Mouse (Mus musculus): ENCODE data around the gene Brpf3. TPM values are rescaled to one million over a fixed set of nuclear protein-coding genes. Genes with fewer than 3 reads are reported as not detected.

The Brpf3 gene
- polyA plus RNA-seq, 1 experiment: 32.3 TPM

DNA sequence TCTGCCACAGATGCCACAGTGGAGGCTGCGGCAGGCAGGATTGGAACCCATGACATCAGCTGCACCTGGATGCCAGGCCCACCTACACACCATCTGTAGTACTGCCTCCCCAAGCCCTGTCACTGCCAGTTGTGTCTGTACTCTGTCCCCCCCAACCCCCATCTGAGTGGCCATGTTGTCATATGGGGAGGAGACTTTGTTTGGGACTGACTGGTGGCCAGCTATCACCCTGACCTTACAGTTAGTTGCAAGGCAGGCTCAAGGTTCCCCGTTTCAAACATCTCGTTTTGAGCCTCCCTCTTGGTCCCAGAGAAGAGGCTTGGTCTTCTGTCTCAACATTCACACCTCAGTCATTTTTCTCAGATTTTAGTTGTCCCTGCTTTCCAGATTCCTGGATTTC, 21.2 kb upstream of the Brpf3 start:
- no peak for DNase-seq
- Histone ChIP-seq H3K4me1 (ENCODE audit: control insufficient read depth, insufficient read depth, low read length) (peaks cover 17% of the 10 kb centered on the region), H3K27me3 (ENCODE audit: control insufficient read depth, insufficient read depth, low read length) (no peaks in the 10 kb centered on the region), H3K27ac (ENCODE audit: insufficient read depth, low read length) (no peak overlapping the region), H3K4me3 (replicated peaks; ENCODE audit: insufficient read depth, low read depth, low read length) (no peak overlapping the region)
- TF ChIP-seq POLR2A (IDR thresholded peaks at IDR 0.05; ENCODE audit: borderline replicate concordance, insufficient read depth, low read length) (no peak), CTCF (IDR thresholded peaks at IDR 0.05; ENCODE audit: borderline replicate concordance, insufficient read depth, low read depth, low read length) (no peak)
- 92% methylated on average over 3 of the region's 3 CpGs for WGBS

DNA sequence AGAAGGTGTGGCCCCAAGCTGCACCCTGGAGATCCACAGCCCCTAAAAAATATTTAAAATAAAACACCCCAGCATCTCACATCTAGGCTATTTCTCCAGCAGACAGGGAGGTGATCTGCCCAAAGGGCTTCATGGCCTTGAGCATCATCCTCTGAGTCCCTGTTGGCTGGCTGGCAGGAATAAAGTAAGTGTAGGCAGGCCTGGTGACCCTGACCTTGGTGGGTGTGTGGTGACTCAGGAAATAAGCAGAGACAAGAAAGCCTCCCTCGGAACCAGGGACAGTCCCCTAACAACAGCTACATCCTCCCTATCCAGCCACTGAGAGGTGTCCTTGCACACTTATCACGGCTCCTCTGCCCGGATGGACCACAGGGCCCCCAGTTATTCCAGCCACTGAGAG, 20.1 kb upstream of the Brpf3 start:
- Histone ChIP-seq H3K27me3 (ENCODE audit: control insufficient read depth, insufficient read depth, low read length) (no peaks in the 10 kb centered on the region), H3K4me1 (ENCODE audit: control insufficient read depth, insufficient read depth, low read length) (peaks cover 17% of the 10 kb centered on the region), H3K27ac (ENCODE audit: insufficient read depth, low read length) (no peak overlapping the region), H3K4me3 (replicated peaks; ENCODE audit: insufficient read depth, low read depth, low read length) (no peak overlapping the region)
- TF ChIP-seq CTCF (IDR thresholded peaks at IDR 0.05; ENCODE audit: borderline replicate concordance, insufficient read depth, low read depth, low read length) (no peak), POLR2A (IDR thresholded peaks at IDR 0.05; ENCODE audit: borderline replicate concordance, insufficient read depth, low read length) (no peak)
- 94% methylated on average over 3 of the region's 3 CpGs for WGBS
- no peak for DNase-seq

DNA sequence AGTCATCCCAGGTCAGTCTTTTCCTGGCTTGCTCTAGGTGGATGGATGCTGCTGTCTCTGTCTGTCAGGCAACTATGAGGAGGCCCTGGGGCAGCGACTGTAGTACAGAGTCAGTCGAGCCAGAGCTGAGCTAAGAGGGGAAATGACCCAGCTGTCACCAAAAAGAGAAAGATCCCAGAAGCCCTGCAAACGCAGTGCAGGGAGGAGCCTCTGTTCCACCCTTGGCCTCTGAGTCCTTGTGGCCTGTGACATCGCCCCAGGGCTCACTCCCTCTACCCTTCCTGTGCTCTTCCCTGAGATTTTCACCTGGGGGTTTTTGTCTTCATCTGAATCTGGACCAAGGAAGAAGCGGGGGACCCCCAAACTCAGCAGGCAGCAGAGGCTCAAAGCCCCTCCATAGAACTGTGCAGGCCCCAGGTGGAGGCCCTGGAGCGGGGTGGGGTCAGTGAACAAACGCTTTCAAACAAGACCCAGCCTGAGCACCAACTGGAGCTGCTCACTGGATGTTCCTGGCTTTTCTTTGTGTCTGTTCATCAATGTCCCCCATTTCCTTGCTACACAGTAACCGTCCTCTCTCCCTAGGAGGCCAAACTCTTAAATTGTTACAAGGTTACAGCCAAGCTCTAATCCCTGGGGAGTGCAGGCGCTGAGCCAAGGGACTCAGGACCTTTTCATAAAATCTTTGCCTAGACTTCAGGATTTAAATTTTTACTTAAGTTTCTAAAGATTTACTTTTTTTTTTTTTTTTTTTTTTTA, 19.4 kb upstream of the Brpf3 start:
- H3K4me3 ChIP-seq (replicated peaks; ENCODE audit: insufficient read depth, low read depth, low read length): no peak overlapping the region
- WGBS: 74% methylated on average over 9 of the region's 9 CpGs
- TF ChIP-seq CTCF (IDR thresholded peaks at IDR 0.05; ENCODE audit: borderline replicate concordance, insufficient read depth, low read depth, low read length): no peak
- TF ChIP-seq POLR2A (IDR thresholded peaks at IDR 0.05; ENCODE audit: borderline replicate concordance, insufficient read depth, low read length): no peak
- no peaks in the 10 kb centered on the region for H3K27me3 ChIP-seq (ENCODE audit: control insufficient read depth, insufficient read depth, low read length)
- H3K27ac ChIP-seq (ENCODE audit: insufficient read depth, low read length): no peak overlapping the region
- H3K4me1 ChIP-seq (ENCODE audit: control insufficient read depth, insufficient read depth, low read length): peaks cover 17% of the 10 kb centered on the region
- no peak for DNase-seq

DNA sequence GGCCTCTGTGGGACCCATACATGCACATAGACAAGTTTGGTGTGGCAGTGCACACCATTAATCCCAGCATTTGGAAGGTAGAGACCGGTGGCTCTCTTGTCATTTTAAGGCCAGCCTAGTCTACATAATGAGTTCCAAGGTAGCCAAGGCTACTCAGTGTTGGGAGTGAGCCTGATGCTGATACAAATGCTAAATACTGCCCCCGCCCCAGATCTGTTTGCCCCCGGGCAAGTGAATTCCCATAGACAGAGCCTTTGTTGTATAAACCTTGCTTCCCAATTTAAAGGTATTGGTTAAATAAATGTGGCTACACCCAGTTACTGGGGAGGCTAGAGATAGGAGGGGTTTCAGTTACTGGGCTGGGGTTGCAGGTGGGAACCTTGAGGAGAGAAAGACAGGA, 15.9 kb upstream of the Brpf3 start:
- H3K4me1 ChIP-seq (ENCODE audit: control insufficient read depth, insufficient read depth, low read length): no peaks in the 10 kb centered on the region
- no peak for DNase-seq
- WGBS: 98% methylated on average over 3 of the region's 3 CpGs
- no peak overlapping the region for H3K4me3 ChIP-seq (replicated peaks; ENCODE audit: insufficient read depth, low read depth, low read length)
- no peak for TF ChIP-seq CTCF (IDR thresholded peaks at IDR 0.05; ENCODE audit: borderline replicate concordance, insufficient read depth, low read depth, low read length)
- TF ChIP-seq POLR2A (IDR thresholded peaks at IDR 0.05; ENCODE audit: borderline replicate concordance, insufficient read depth, low read length): no peak
- no peaks in the 10 kb centered on the region for H3K27me3 ChIP-seq (ENCODE audit: control insufficient read depth, insufficient read depth, low read length)
- H3K27ac ChIP-seq (ENCODE audit: insufficient read depth, low read length): no peak overlapping the region

DNA sequence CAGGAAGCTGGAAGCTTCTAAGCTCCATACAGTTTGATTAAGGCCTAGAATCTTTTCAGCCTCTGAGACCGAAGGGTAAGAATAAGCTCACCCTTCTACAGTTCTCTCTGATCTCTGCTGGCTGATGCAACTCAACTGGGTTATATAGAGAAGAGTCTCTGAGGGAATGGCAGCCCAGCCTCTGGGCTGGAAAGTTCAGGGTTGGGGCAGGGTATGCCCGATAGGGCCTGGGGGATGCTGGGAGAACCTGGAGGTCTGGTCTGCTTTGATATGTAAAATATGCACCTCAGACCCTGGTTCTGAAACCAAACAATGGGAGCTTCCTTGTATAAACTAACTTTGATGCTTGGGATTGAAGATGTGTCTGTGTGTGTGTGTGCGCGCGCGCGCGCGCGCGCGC, 13.4 kb upstream of the Brpf3 start:
- no peaks in the 10 kb centered on the region for H3K27me3 ChIP-seq (ENCODE audit: control insufficient read depth, insufficient read depth, low read length)
- no peak overlapping the region for H3K4me3 ChIP-seq (replicated peaks; ENCODE audit: insufficient read depth, low read depth, low read length)
- H3K4me1 ChIP-seq (ENCODE audit: control insufficient read depth, insufficient read depth, low read length): no peaks in the 10 kb centered on the region
- no peak for DNase-seq
- no peak for TF ChIP-seq CTCF (IDR thresholded peaks at IDR 0.05; ENCODE audit: borderline replicate concordance, insufficient read depth, low read depth, low read length)
- TF ChIP-seq POLR2A (IDR thresholded peaks at IDR 0.05; ENCODE audit: borderline replicate concordance, insufficient read depth, low read length): no peak
- no peak overlapping the region for H3K27ac ChIP-seq (ENCODE audit: insufficient read depth, low read length)
- 98% methylated on average over 12 of the region's 12 CpGs for WGBS

DNA sequence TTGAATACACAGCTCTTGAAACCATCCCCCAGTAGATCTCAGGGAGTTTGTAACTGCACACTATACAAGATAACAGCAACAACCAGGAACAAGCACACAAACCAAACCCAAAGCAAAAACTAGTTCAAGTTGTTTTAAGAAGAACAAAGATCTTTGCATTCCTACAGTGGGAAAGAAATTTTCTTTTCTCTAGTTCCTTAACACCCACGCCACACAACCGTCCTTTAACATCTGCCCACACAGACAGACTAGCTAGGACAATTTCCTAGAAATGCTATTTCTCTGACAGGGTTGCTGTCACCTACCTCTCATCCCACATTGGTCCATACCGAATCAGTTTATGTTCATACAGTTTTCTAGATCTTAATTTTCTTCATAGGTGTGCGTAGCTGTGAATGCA, 3.9 kb upstream of the Brpf3 start:
- 93% methylated on average over 4 of the region's 4 CpGs for WGBS
- no peaks in the 10 kb centered on the region for H3K27me3 ChIP-seq (ENCODE audit: control insufficient read depth, insufficient read depth, low read length)
- TF ChIP-seq POLR2A (IDR thresholded peaks at IDR 0.05; ENCODE audit: borderline replicate concordance, insufficient read depth, low read length) (no peak), CTCF (IDR thresholded peaks at IDR 0.05; ENCODE audit: borderline replicate concordance, insufficient read depth, low read depth, low read length) (no peak)
- H3K27ac ChIP-seq (ENCODE audit: insufficient read depth, low read length): no peak overlapping the region
- H3K4me1 ChIP-seq (ENCODE audit: control insufficient read depth, insufficient read depth, low read length): no peaks in the 10 kb centered on the region
- no peak for DNase-seq
- H3K4me3 ChIP-seq (replicated peaks; ENCODE audit: insufficient read depth, low read depth, low read length): no peak overlapping the region

DNA sequence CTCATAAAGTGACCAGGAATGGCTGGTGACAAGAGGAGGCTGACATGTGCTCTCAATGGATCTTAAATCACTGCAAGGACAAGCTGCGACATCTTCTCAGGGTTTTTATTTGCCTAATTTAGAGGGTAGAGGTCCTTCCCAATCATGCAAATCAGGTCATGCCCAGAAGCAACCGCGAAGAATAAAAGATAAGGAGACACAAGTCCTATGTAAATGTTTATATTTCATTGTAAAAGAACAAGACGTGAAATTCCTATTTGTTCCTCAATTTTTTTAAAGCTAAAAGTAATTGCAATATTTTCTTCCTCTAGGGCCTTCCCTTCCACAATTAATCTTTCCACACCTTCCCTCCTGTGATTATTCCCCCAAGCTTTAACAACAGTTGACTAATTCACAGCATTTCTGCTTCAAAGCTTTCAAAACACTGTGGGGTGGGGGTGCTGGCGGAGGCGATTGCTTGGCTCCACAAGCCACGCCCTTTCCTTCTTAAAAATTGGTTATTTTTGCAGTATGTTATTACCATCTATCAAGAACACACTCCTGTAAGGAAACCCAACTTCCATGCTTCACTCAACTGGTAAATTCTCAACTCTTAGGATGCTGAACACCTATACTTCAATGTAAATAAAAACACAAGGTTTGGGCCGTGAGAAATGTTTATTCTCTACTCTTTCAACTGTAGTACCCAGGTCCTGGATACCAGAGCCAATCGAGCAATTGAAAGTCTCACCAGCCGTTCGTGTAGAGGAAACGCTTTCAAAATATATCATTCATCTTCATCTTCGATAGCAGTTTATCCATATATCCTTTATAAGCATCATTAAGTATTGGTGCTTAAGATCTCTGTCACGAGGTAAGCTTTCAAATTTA, 1.4 kb upstream of the Brpf3 start:
- WGBS: 50% methylated on average over 14 of the region's 14 CpGs
- H3K4me1 ChIP-seq (ENCODE audit: control insufficient read depth, insufficient read depth, low read length): no peaks in the 10 kb centered on the region
- no peak overlapping the region for H3K27ac ChIP-seq (ENCODE audit: insufficient read depth, low read length)
- no peaks in the 10 kb centered on the region for H3K27me3 ChIP-seq (ENCODE audit: control insufficient read depth, insufficient read depth, low read length)
- TF ChIP-seq CTCF (IDR thresholded peaks at IDR 0.05; ENCODE audit: borderline replicate concordance, insufficient read depth, low read depth, low read length): no peak
- no peak for TF ChIP-seq POLR2A (IDR thresholded peaks at IDR 0.05; ENCODE audit: borderline replicate concordance, insufficient read depth, low read length)
- H3K4me3 ChIP-seq (replicated peaks; ENCODE audit: insufficient read depth, low read depth, low read length): no peak overlapping the region
- no peak for DNase-seq
